Mouse (Mus musculus) erythroblast, embryonic 14.5 days (primary cell): ENCODE measurements around the gene Ntrk1.

Experiments used
- GATA1 ChIP-seq: IDR thresholded peaks from 2 replicates; pipeline ENCODE4 v1.6.1; 2012; ENCODE audit warnings: low read length, inconsistent platforms, mixed read lengths
- TAL1 ChIP-seq: IDR thresholded peaks from 3 replicates; pipeline ENCODE4 v1.6.1; 2012; ENCODE audit warnings: low read length, inconsistent platforms, mixed read lengths

- no peak for TF ChIP-seq GATA1
- TF ChIP-seq TAL1 = no peak
These were observed at the start of gene Ntrk1 for GRCm38 (mm10) chr3:87794922-87795325.
